Mouse (Mus musculus): ENCODE data around the gene Clcf1. TPM values are rescaled to one million over a fixed set of nuclear protein-coding genes. Genes with fewer than 3 reads are reported as not detected.

Gene Clcf1
- total and polyA plus RNA-seq, 3 experiments, result 0.42 to 2.3 TPM; not detected in 1

DNA sequence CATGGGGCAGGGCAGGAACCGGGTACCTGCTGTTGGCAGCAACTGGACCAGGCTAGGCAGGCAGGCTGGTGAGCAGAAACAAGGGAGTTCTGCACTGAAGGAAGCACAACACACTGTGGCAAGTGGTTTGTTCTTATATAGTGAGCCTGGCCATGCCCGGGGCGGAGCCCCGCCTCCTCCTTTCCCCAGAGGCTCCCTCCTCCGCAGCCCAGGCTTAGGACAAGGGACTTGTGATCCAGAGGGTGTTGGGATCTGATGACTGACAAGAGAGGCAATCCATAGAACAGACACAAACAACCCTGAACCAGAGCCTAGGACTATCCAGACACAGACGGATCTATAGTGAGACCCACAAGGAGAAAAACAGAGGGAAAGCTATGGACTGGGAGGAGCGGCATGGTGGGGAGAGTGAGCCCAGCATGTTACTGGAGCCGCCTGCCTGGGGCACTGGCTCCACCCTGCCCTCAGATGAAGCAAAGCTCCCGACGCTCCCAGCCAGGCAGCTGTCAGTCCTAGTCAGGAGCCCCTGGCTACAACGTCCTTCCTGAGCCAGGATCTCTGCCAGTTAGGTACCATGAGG is 38.6 kb upstream of the Clcf1 start, which contains the start of gene Carns1:
Carns1 (minus strand) TSS at position 112 of the 580 bp plus-strand sequence.
- Histone ChIP-seq H3K9ac (ENCODE audit: control insufficient read depth, low read depth, low read length, poor library complexity, severe bottlenecking) (no peak within 1 kb of the TSS), H3K36me3 (ENCODE audit: control insufficient read depth in 1 of 2, insufficient read depth in 2 of 2, low read length in 2 of 2) (peaks cover 0 to under 1% of the 10 kb centered on the region in 2 experiments; a peak in 1 of 4 replicates), H3K79me2 (ENCODE audit: control insufficient read depth, insufficient read depth, low read length, poor library complexity) (no peaks in the 10 kb centered on the region), H3K4me3 (ENCODE audit: control insufficient read depth in 1 of 2, insufficient read depth in 1 of 2, low read depth in 2 of 2, low read length in 2 of 2) (no peak within 1 kb of the TSS), H3K9me3 (replicated peaks; ENCODE audit: insufficient read depth, low read length) (no peaks in the 10 kb centered on the region), H3K27me3 (ENCODE audit: control insufficient read depth in 1 of 2, insufficient read depth in 2 of 2, low read length in 2 of 2) (no peaks in the 10 kb centered on the region), H3K4me1 (ENCODE audit: control insufficient read depth in 1 of 2, insufficient read depth in 2 of 2, low read length in 2 of 2) (peaks cover 0 to 2% of the 10 kb centered on the region in 2 experiments; a peak in 1 of 4 replicates), H3K27ac (ENCODE audit: control insufficient read depth, low read depth, low read length) (no peak within 1 kb of the TSS)
- no peak for DNase-seq (ENCODE audit: low read depth, low spot score)
- TF ChIP-seq MXI1 (IDR thresholded peaks at IDR 0.05; ENCODE audit: low read depth, low read length) (no peak), TBP (IDR thresholded peaks at IDR 0.05; ENCODE audit: low read depth, low read length) (no peak), RCOR1 (IDR thresholded peaks at IDR 0.05; ENCODE audit: low read depth, low read length) (no peak), SMC3 (IDR thresholded peaks at IDR 0.05; ENCODE audit: low read depth, low read length) (no peak), ELF1 (IDR thresholded peaks at IDR 0.05; ENCODE audit: low read depth, low read length) (no peak), CTCF (IDR thresholded peaks at IDR 0.05 in 2 of 3, conservative IDR thresholded peaks at IDR 0.05 in 1 of 3; ENCODE audit: control insufficient read depth in 1 of 3, insufficient read depth in 1 of 3, low read depth in 2 of 3, low read length in 3 of 3, poor library complexity in 1 of 3, severe bottlenecking in 1 of 3) (no peak)

GRCm38 (mm10) chr19:4180411-4180810 is 33.6 kb upstream of the Clcf1 start:
- Histone ChIP-seq H3K9ac (ENCODE audit: control insufficient read depth, low read depth, low read length, poor library complexity, severe bottlenecking) (no peak overlapping the region), H3K4me3 (ENCODE audit: control insufficient read depth in 1 of 2, insufficient read depth in 1 of 2, low read depth in 2 of 2, low read length in 2 of 2) (no peak overlapping the region), H3K4me1 (ENCODE audit: control insufficient read depth in 1 of 2, insufficient read depth in 2 of 2, low read length in 2 of 2) (no peaks in the 10 kb centered on the region), H3K27ac (ENCODE audit: control insufficient read depth, low read depth, low read length) (no peak overlapping the region), H3K79me2 (ENCODE audit: control insufficient read depth, insufficient read depth, low read length, poor library complexity) (no peaks in the 10 kb centered on the region), H3K27me3 (ENCODE audit: control insufficient read depth in 1 of 2, insufficient read depth in 2 of 2, low read length in 2 of 2) (no peaks in the 10 kb centered on the region), H3K36me3 (ENCODE audit: control insufficient read depth in 1 of 2, insufficient read depth in 2 of 2, low read length in 2 of 2) (0 out of 4 replicates have a peak, but pooled peaks cover 0 to 2% of the 10 kb centered on the region in 2 experiments), H3K9me3 (replicated peaks; ENCODE audit: insufficient read depth, low read length) (no peaks in the 10 kb centered on the region)
- TF ChIP-seq USF1 (IDR thresholded peaks at IDR 0.05; ENCODE audit: low read depth, low read length), result no peak
- TF ChIP-seq EP300 (IDR thresholded peaks at IDR 0.05; ENCODE audit: low read depth in 1 of 2, low read length in 2 of 2), result no peak
- TF ChIP-seq RCOR1 (IDR thresholded peaks at IDR 0.05; ENCODE audit: low read depth, low read length), result no peak
- no peak for TF ChIP-seq POLR2AphosphoS2 (IDR thresholded peaks at IDR 0.05; ENCODE audit: low read length)
- no peak for TF ChIP-seq KAT2A (conservative IDR thresholded peaks at IDR 0.05; ENCODE audit: low read depth, low read length)
- TF ChIP-seq TCF12 (IDR thresholded peaks at IDR 0.05; ENCODE audit: low read depth, low read length), result no peak
- no peak for TF ChIP-seq GABPA (IDR thresholded peaks at IDR 0.05; ENCODE audit: low read depth, low read length)
- no peak for DNase-seq (ENCODE audit: low read depth, low spot score)

GRCm38 (mm10) chr19:4181892-4182291 is 32.1 kb upstream of the Clcf1 start:
- Histone ChIP-seq H3K4me3 (ENCODE audit: control insufficient read depth in 1 of 2, insufficient read depth in 1 of 2, low read depth in 2 of 2, low read length in 2 of 2) (no peak overlapping the region), H3K27me3 (ENCODE audit: control insufficient read depth in 1 of 2, insufficient read depth in 2 of 2, low read length in 2 of 2) (no peaks in the 10 kb centered on the region), H3K4me1 (ENCODE audit: control insufficient read depth in 1 of 2, insufficient read depth in 2 of 2, low read length in 2 of 2) (no peaks in the 10 kb centered on the region), H3K27ac (ENCODE audit: control insufficient read depth, low read depth, low read length) (no peak overlapping the region), H3K9me3 (replicated peaks; ENCODE audit: insufficient read depth, low read length) (no peaks in the 10 kb centered on the region), H3K79me2 (ENCODE audit: control insufficient read depth, insufficient read depth, low read length, poor library complexity) (no peaks in the 10 kb centered on the region), H3K9ac (ENCODE audit: control insufficient read depth, low read depth, low read length, poor library complexity, severe bottlenecking) (no peak overlapping the region), H3K36me3 (ENCODE audit: control insufficient read depth in 1 of 2, insufficient read depth in 2 of 2, low read length in 2 of 2) (0 out of 4 replicates have a peak, but pooled peaks cover 0 to 2% of the 10 kb centered on the region in 2 experiments)
- DNase-seq (ENCODE audit: low read depth, low spot score), result peak; percentile 70
- TF ChIP-seq SIN3A (IDR thresholded peaks at IDR 0.05; ENCODE audit: low read length) (peak; percentile 13; the same call in 1 of the 2 replicates), BHLHE40 (IDR thresholded peaks at IDR 0.05; ENCODE audit: borderline replicate concordance, low read depth, low read length) (no peak), E2F4 (IDR thresholded peaks at IDR 0.05; ENCODE audit: borderline replicate concordance, low read depth, low read length) (no peak)

Measured in MEL (cell line).